Comparison of ENCODE assay signal across 14 mouse cellular contexts in the genomic region with DNA sequence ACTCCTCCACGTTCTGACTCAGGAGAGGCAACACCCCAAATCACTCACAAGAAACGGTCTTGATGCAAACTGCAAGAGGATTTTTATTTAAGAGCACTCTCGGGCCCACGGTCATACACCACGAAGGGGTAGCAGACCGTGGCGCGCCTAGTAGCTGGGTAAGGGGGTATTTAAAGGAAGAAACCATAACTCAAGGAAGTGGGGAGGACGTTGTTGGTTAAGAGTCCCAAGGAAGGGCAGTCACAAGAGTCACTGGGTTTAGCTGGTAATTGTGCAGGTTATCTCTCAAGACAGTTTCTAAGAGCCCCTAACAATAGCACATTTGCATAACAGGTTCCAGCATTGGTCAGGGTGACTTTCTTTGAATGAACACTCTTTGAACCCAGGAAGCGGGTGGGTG. TPM values are rescaled to one million over a fixed set of nuclear protein-coding genes. Genes with fewer than 3 reads are reported as not detected.
"Had no signal": no experiment of that assay in that cellular context is flagged by ENCODE, and none has a peak within 500 bp of the region (broad histone marks: within the 10 kb centered on the region; RNA-seq: fewer than 3 reads in every experiment).

No protein-coding gene starts in this region.

RNA-seq across cellular contexts. Expression of gene Mettl11b, which starts 6.1 kb away (rescaled TPM):
- total RNA-seq: hematopoietic stem cell, adult 5-6 weeks; hindbrain, postnatal 0 days had no signal
- polyA plus RNA-seq: heart, embryonic 13.5 days; heart, embryonic 16.5 days; hindbrain, embryonic 14.5 days; hindbrain, embryonic 16.5 days; hindbrain, postnatal 0 days; inflammation-experienced regulatory T-cells, adult 6 months; intestine, embryonic 14.5 days; intestine, embryonic 15.5 days; intestine, embryonic 16.5 days; intestine, postnatal 0 days; kidney, adult 2 months; kidney, embryonic 14.5 days; large intestine, adult 2 months had no signal
